Mouse (Mus musculus) heart, embryonic 10.5 days (tissue): Measurements from ENCODE around the gene Clec4g. TPM values are rescaled to one million over a fixed set of nuclear protein-coding genes. Genes with fewer than 3 reads are reported as not detected.
"Not testable (repeated sequence)": the region's sequence is repeated elsewhere in the genome, so short reads cannot be mapped to it uniquely, and the experiment has no call there.

ENCODE experiments used
- DNase-seq: peaks from one replicate; pipeline ENCODE4 v3.0.0-alpha.2; 2017; ENCODE audit warnings: low spot score
- H3K27ac ChIP-seq: fragments of 300-500 bp; sonication (generic); 2 replicates; pipeline ENCODE4 v1.5.1; 2016; ENCODE audit warnings: mild to moderate bottlenecking
- H3K27me3 ChIP-seq: fragments of 300-500 bp; sonication (generic); 2 replicates; pipeline ENCODE4 v1.6.1; 2016; ENCODE audit warnings: mild to moderate bottlenecking; ENCODE audit not compliant: poor library complexity, insufficient read depth, severe bottlenecking
- H3K36me3 ChIP-seq: fragments of 300-500 bp; sonication (generic); 2 replicates; pipeline ENCODE4 v1.6.1; 2016; ENCODE audit warnings: mild to moderate bottlenecking, moderate library complexity
- H3K4me1 ChIP-seq: fragments of 300-500 bp; sonication (generic); 2 replicates; pipeline ENCODE4 v1.6.1; 2016; ENCODE audit warnings: mild to moderate bottlenecking
- H3K4me3 ChIP-seq: fragments of 300-500 bp; sonication (generic); 2 replicates; pipeline ENCODE4 v1.5.1; 2016; ENCODE audit warnings: mild to moderate bottlenecking, moderate library complexity
- H3K9me3 ChIP-seq: fragments of 300-500 bp; sonication (generic); 2 replicates; pipeline ENCODE4 v1.6.1; 2016; ENCODE audit warnings: mild to moderate bottlenecking, moderate library complexity
- WGBS: fragments of 180-500 bp; shearing (Covaris S2); methylation state at CpG from one replicate; pipeline ENCODE4 v1.1.7; 2016; 5-methylcytosine and 5-hydroxymethylcytosine counted together
- polyA plus RNA-seq: library from polyadenylated mRNA; unstranded; fragments of >200 nt; fragmentation: Nextera tagmentation; extraction: Ambion mirVana; gene quantifications from 2 replicates; pipeline ENCODE4 v1.2.1, GENCODE M21; 2016

Gene Clec4g
- polyA plus RNA-seq = 4.3 and 7.4 TPM in 2 replicates

GRCm38 (mm10) chr8:3720551-3720950 lies at the start of gene Clec4g:
Gene Clec4g (minus strand): TSS chr8:3720651.
- Histone ChIP-seq H3K9me3 (no peaks in the 10 kb centered on the region), H3K27me3 (no peaks in the 10 kb centered on the region), H3K4me3 (no peak within 1 kb of the TSS), H3K27ac (no peak within 1 kb of the TSS), H3K4me1 (peaks cover 7% of the 10 kb centered on the region; the same call in 1 of the 2 replicates), H3K36me3 (no peaks in the 10 kb centered on the region)
- no peak for DNase-seq
- WGBS = 62% methylated on average over 5 of the region's 5 CpGs

GRCm38 (mm10) chr8:3768641-3769040 lies 48.2 kb upstream of the Clec4g start:
- WGBS = 79% methylated on average over 5 of the region's 5 CpGs
- not testable (repeated sequence) for H3K27ac ChIP-seq, H3K27me3 ChIP-seq, H3K4me3 ChIP-seq, H3K36me3 ChIP-seq, H3K4me1 ChIP-seq
- DNase-seq = peak; percentile 66
- peaks cover 28% of the 10 kb centered on the region for H3K9me3 ChIP-seq

DNA sequence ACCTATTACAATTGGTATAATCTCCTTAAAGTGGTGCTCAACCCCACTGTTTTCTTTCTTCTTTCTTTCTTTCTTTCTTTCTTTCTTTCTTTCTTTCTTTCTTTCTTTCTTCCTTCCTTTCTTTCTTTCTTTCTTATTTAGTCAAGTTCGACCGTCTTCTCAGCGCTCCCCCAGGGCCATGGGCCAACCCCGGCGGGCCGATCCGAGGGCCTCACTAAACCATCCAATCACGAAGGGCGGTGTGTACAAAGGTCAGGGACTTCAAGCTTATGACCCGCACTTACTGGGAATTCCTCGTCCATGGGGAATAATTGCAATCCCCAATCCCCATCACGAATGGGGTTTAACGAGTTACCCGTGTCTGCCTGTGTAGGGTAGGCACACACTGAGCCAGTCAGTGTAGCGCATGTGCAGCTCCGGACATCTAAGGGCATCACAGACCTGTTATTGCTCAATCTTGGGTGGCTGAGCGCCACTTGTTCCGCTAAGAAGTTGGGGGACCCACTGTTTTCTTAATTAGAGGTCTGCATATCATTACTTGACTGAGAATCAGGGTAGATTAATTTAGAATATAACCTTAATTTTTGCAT lies 33.9 kb upstream of the Clec4g start:
- H3K27ac ChIP-seq = no peak overlapping the region
- no peaks in the 10 kb centered on the region for H3K36me3 ChIP-seq
- no peaks in the 10 kb centered on the region for H3K27me3 ChIP-seq
- H3K9me3 ChIP-seq = peaks cover 14% of the 10 kb centered on the region
- WGBS = 72% methylated on average over 18 of the region's 18 CpGs
- no peak overlapping the region for H3K4me3 ChIP-seq
- no peaks in the 10 kb centered on the region for H3K4me1 ChIP-seq
- peak; percentile 100 for DNase-seq

GRCm38 (mm10) chr8:3748761-3749160 lies 28.3 kb upstream of the Clec4g start, which contains the start of gene Cd209a:
Gene Cd209a (minus strand): TSS chr8:3748984.
- Histone ChIP-seq H3K9me3 (peaks cover 7% of the 10 kb centered on the region), H3K27ac (no peak within 1 kb of the TSS), H3K4me1 (no peaks in the 10 kb centered on the region), H3K36me3 (no peaks in the 10 kb centered on the region), H3K27me3 (no peaks in the 10 kb centered on the region), H3K4me3 (no peak within 1 kb of the TSS)
- DNase-seq = no peak
- 84% methylated on average over 4 of the region's 4 CpGs for WGBS

- DNase-seq = no peak
- Histone ChIP-seq H3K27ac (no peak overlapping the region), H3K9me3 (no peaks in the 10 kb centered on the region), H3K4me3 (no peak overlapping the region), H3K4me1 (no peaks in the 10 kb centered on the region), H3K27me3 (no peaks in the 10 kb centered on the region), H3K36me3 (no peaks in the 10 kb centered on the region)
- WGBS = 88% methylated on average over 2 of the region's 2 CpGs
Measured at GRCm38 (mm10) chr8:3736947-3737346, 16.5 kb upstream of the Clec4g start.

DNA sequence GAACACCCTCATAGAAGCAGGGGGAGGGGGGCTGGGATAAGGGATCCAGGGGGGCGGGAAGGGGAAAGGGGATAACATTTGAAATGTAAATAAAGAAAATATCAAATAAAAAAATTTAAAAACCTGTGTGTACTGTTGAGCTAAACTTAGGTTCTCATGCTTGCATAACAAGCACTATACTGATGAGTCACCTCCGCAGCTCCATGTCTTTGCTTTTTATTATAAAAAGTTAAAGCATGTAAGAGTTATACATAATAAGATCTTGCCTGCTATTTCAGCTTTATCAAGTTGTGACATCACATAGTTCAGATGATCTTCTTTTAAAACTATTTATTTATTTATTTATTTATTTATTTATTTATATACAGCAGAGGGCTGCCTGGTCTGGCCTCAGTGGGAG lies 15.1 kb upstream of the Clec4g start:
- Histone ChIP-seq H3K4me1 (no peaks in the 10 kb centered on the region), H3K4me3 (no peak overlapping the region), H3K36me3 (no peaks in the 10 kb centered on the region), H3K27me3 (no peaks in the 10 kb centered on the region), H3K27ac (no peak overlapping the region), H3K9me3 (no peaks in the 10 kb centered on the region)
- no peak for DNase-seq
- WGBS = 70% methylated on average over 2 of the region's 2 CpGs

DNA sequence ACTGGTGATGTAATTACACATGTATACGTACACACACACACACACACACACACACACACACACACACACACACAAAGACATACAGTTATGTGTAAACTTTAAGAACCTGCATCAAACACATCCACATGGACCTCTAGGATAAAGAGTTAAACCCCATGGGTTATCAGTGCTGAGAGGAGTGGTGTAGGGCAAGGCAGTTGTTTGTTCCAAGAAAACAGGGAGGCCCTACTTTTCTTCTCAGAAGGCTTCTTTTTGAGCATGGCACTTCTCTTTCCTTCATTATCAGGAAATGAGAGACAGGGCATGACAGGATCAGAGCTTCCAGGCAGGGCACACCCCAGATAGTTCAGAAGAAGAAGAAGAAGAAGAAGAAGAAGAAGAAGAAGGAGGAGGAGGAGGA lies 13.6 kb upstream of the Clec4g start:
- no peak overlapping the region for H3K27ac ChIP-seq
- no peaks in the 10 kb centered on the region for H3K27me3 ChIP-seq
- H3K4me3 ChIP-seq = no peak overlapping the region
- no peak for DNase-seq
- no peaks in the 10 kb centered on the region for H3K36me3 ChIP-seq
- 0 out of 2 replicates have a peak, but pooled peaks cover 2% of the 10 kb centered on the region for H3K9me3 ChIP-seq
- 42% methylated on average over 1 of the region's 1 CpGs for WGBS
- H3K4me1 ChIP-seq = no peaks in the 10 kb centered on the region

DNA sequence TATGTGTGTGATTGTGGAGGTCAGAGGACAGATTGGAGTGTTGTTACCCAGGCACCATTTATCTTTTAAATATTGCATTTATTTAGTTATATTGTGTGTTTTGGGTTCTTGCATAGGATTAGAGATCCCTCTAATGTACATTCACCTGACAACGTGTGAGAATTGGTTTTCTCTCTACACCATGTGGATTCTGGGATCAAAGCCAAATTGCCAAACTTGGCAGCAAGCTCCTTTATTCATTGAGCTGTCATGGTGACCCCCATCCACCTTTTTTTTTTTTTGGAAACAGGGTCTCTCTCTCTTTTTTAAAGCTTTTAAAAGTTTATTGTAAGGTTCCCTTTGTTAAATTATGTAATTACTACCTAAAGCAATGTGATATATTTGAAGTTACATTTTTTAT lies 590 bp upstream of the Clec4g start:
- Histone ChIP-seq H3K9me3 (no peaks in the 10 kb centered on the region), H3K27me3 (no peaks in the 10 kb centered on the region), H3K4me1 (peaks cover 7% of the 10 kb centered on the region; the same call in 1 of the 2 replicates), H3K4me3 (no peak overlapping the region), H3K27ac (no peak overlapping the region), H3K36me3 (no peaks in the 10 kb centered on the region)
- DNase-seq = no peak
- WGBS = 59% methylated on average over 1 of the region's 1 CpGs

- H3K4me1 ChIP-seq = peaks cover 7% of the 10 kb centered on the region; the same call in 1 of the 2 replicates
- H3K36me3 ChIP-seq = no peaks in the 10 kb centered on the region
- DNase-seq = peak; percentile 87
- WGBS = 16% methylated on average over 14 of the region's 14 CpGs
- H3K27me3 ChIP-seq = no peaks in the 10 kb centered on the region
- peak overlapping the region; percentile 18; the same call in 1 of the 2 replicates for H3K4me3 ChIP-seq
- H3K27ac ChIP-seq = no peak overlapping the region
- H3K9me3 ChIP-seq = no peaks in the 10 kb centered on the region
Measured at GRCm38 (mm10) chr8:3718559-3718958, 1.9 kb downstream of the Clec4g start.

- peaks cover 7% of the 10 kb centered on the region; the same call in 1 of the 2 replicates for H3K4me1 ChIP-seq
- H3K9me3 ChIP-seq = no peaks in the 10 kb centered on the region
- no peaks in the 10 kb centered on the region for H3K27me3 ChIP-seq
- no peak overlapping the region for H3K4me3 ChIP-seq
- DNase-seq = no peak
- peak overlapping the region; percentile 53; the same call in 1 of the 2 replicates for H3K27ac ChIP-seq
- 52% methylated on average over 12 of the region's 12 CpGs for WGBS
- H3K36me3 ChIP-seq = no peaks in the 10 kb centered on the region
Measured at GRCm38 (mm10) chr8:3717321-3717954, 3.0 kb downstream of the Clec4g start.

GRCm38 (mm10) chr8:3711646-3712045 lies 8.8 kb downstream of the Clec4g start:
- DNase-seq = no peak
- Histone ChIP-seq H3K9me3 (no peaks in the 10 kb centered on the region), H3K36me3 (no peaks in the 10 kb centered on the region), H3K27me3 (no peaks in the 10 kb centered on the region), H3K4me3 (no peak overlapping the region), H3K27ac (no peak overlapping the region), H3K4me1 (peaks cover 7% of the 10 kb centered on the region; the same call in 1 of the 2 replicates)
- WGBS = 35% methylated on average over 2 of the region's 2 CpGs

DNA sequence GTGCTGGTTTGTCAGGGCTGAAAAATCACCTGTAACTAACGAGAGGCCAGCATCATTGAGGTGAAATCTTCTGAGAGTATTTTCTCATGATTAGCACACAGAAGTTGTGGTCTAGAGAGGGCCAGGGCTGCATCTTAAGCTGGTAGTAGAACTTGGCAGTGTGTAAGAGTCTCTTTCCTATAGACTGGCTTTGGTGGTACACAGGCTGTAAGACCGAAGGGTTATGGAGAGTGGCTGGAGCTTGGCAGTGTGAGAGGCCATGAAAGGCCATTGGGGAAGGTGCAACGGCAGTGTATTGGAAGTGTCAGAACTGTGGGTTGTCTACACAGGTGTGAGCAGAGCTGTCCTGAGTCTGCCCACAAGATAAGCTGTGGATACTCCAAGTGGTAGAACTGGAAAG lies 10.1 kb downstream of the Clec4g start:
- Histone ChIP-seq H3K36me3 (no peaks in the 10 kb centered on the region), H3K4me3 (no peak overlapping the region), H3K27ac (no peak overlapping the region)

GRCm38 (mm10) chr8:3707611-3708010 lies 12.8 kb downstream of the Clec4g start:
- no peak overlapping the region for H3K27ac ChIP-seq
- WGBS = 66% methylated on average over 7 of the region's 7 CpGs
- no peaks in the 10 kb centered on the region for H3K9me3 ChIP-seq
- no peaks in the 10 kb centered on the region for H3K27me3 ChIP-seq
- no peaks in the 10 kb centered on the region for H3K36me3 ChIP-seq
- no peak for DNase-seq
- no peak overlapping the region for H3K4me3 ChIP-seq
- H3K4me1 ChIP-seq = peaks cover 7% of the 10 kb centered on the region; the same call in 1 of the 2 replicates

More for the DNA sequence above, 10.1 kb downstream of the Clec4g start:
- Histone ChIP-seq H3K9me3 (no peaks in the 10 kb centered on the region), H3K4me1 (peaks cover 7% of the 10 kb centered on the region; the same call in 1 of the 2 replicates), H3K27me3 (no peaks in the 10 kb centered on the region)
- WGBS = 82% methylated on average over 3 of the region's 3 CpGs
- no peak for DNase-seq
